Mouse (Mus musculus): Measurements from ENCODE around the gene Nos3.

Gene Nos3

DNA sequence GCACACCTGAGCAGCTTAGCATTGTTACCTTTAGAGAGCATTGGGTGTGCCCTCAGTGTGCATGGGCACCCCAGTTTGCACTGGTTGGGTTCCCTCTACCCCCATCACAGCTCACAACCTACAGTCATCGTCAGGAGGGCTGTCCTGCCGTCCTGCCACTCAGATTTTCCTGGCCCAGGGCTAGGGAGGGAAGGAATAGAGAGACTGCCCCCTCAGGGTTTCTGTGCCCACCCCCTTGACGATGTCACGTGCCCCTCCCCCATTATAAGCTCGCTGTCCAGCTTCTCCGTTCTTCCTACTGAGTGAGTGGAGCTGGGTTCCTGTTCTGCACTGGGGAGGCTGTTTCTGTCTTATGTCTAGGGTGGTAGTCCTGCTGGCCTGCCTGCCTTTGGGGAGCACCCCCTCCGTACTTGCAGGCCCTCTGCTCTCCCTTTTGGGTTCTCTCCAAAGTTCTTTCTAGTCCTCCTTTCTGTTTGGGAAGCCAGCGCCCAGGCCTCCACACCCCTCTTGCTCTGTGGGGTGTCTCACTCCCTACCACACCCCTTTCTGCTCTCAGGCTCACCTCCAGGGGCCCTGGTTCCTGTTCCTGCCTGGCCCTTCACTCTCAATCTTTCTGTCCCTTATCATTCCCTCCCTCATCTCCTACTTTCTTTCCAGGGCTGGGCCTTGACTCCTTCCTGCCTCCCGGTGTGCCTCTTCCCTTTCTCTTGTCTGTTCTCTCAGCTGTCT lies 62.1 kb downstream of the Nos3 start:
- DNase-seq (ENCODE audit: low spot score), result no peak

DNA sequence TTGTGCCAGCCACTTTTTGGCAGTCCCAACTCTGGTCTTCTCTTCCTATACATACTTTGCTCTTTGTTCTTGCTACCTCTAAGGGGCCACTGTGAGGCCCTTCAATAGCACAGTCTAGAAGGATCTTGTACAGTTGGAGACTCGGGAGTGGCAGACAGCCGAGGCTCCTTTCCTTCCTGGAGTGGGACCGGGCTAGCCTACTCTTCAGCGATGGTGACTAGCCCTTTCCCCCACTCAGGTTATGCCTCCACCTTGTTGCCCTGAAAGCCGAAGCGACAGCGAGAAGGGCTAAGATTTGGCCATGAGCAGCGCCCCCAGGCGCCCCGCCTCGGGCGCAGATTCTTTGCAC lies 62.6 kb downstream of the Nos3 start:
- no peak for DNase-seq (ENCODE audit: low spot score)

DNA sequence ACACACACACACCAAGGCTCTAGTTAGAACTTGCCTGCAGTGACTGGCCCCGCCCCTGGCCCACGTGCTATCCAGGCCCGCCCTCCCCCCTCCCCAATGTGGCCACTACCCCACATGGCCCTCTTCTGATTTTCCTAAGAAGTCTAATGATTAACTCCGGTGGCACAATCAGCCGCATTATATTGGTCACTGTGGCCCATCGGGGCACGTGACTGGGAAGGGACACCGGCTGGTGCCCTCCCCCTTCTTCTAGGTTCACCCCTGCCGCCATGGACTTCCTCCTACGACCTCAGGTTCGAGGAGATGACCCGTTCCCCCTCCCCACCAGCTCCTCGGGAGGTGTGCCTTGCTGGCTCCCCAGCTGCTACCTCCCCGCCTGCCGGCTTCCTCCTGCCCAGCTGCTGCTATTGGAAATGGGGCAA lies 63.4 kb downstream of the Nos3 start:
- DNase-seq (ENCODE audit: low spot score), result no peak

DNA sequence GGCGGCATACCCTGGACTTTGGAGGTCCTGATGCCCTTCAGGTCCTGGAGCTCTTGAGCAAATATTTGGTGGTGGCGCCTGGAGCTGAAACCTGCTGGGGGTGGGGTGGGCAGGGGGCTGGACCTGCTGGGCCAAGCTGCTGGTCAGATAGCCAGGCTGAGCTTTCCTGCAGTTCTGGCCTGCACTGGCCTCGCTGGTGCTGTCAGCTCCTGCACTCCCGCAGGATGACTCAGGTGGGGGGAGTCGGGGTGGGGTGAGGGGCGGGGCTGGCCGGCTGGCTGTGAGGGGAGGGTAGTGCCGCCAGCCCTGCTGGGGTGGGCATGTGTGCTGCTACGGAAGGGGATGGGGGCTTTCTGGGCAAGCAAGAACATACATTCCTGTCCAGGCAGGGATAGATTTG lies 64.0 kb downstream of the Nos3 start:
- no peak for DNase-seq (ENCODE audit: low spot score)

DNA sequence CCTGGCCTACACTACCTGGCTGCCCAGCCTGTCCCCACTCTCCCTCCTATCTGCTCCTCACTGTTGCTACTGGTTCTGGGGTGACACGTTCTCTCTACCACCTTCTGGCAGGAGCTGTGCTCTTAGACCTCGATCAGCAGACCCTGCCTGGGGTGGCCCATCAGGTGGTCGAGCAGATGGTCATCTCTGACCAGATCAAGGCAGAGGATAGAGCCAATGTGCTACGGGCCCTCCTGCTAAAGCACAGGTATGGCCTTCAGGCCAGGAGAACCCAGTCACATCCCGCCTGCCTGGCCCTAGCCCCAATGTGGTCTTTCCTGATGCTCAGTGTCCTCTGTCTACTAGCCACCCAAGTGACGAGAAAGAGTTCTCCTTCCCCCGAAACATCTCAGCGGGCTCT lies 69.4 kb downstream of the Nos3 start:
- DNase-seq (ENCODE audit: low spot score), result no peak

All from ovary, postnatal 10 days (tissue).